ENCODE assay signal across 21 mouse cellular contexts in the genomic region with DNA sequence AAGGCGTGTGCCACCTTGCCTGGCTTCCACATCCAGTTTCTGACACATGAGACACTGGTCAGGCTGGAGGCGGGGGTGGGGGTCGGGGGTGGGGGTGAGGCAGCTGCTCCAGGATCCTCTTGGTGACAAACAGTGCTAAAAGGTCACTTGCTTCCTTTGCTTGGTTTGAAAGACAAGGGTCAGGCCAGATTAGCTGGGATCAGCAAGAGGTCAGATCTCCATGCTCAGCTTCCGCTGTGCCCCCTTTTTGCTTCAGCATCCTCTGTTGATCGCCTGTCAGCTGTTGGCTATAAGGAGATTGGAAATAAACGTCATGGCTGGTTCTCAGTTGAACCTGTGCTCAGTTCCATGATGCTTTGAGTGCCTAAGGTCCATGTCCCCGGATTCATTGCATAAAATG. TPM values are rescaled to one million over a fixed set of nuclear protein-coding genes. Genes with fewer than 3 reads are reported as not detected.
"Had no signal": no experiment of that assay in that cellular context is flagged by ENCODE, and none has a peak within 500 bp of the region (broad histone marks: within the 10 kb centered on the region; RNA-seq: fewer than 3 reads in every experiment).

No protein-coding gene starts in this region.

- H3K9me3 ChIP-seq: midbrain, embryonic 13.5 days; midbrain, embryonic 15.5 days; neural tube, embryonic 12.5 days had no signal

- H3K4me2 ChIP-seq: lung, embryonic 14.5 days; midbrain, embryonic 13.5 days; midbrain, embryonic 15.5 days; neural tube, embryonic 12.5 days had no signal

- ATAC-seq: midbrain, embryonic 13.5 days; midbrain, embryonic 15.5 days had no signal

- H3K4me3 ChIP-seq: megakaryocyte, embryonic 14.5 days; midbrain, embryonic 13.5 days; midbrain, embryonic 15.5 days; neural tube, embryonic 12.5 days had no signal

- DNase-seq: lung, adult 18-20 months; lung, embryonic 14.5 days; lung, postnatal 10 days; lung, postnatal 4 days; retina, postnatal 1 day; right cerebral cortex, adult 18-20 months; right cerebral cortex, postnatal 25 days; right cerebral cortex, postnatal 4 days; spleen, adult 18-20 months; thymus, adult 18-20 months; thymus, postnatal 14 days; thymus, postnatal 36 days had no signal

- H3K4me1 ChIP-seq: midbrain, embryonic 13.5 days; midbrain, embryonic 15.5 days; neural tube, embryonic 12.5 days had no signal

- H3K27ac ChIP-seq: liver, embryonic 14.5 days; midbrain, embryonic 13.5 days; midbrain, embryonic 15.5 days; neural tube, embryonic 12.5 days had no signal

- H3K9ac ChIP-seq: liver, embryonic 14.5 days; lung, embryonic 14.5 days; midbrain, embryonic 13.5 days; midbrain, embryonic 15.5 days; neural tube, embryonic 12.5 days had no signal

- H3K27me3 ChIP-seq: midbrain, embryonic 13.5 days; midbrain, embryonic 15.5 days; neural tube, embryonic 12.5 days had no signal

- H3K36me3 ChIP-seq: midbrain, embryonic 13.5 days; midbrain, embryonic 15.5 days; neural tube, embryonic 12.5 days had no signal

RNA-seq across cellular contexts. Expression of a gene that starts 49.8 kb away (rescaled TPM):
- total RNA-seq: midbrain, postnatal 0 days had no signal
- polyA plus RNA-seq: liver, embryonic 16.5 days; midbrain, embryonic 13.5 days; midbrain, embryonic 15.5 days; midbrain, postnatal 0 days; neural tube, embryonic 12.5 days; stomach, embryonic 14.5 days; stomach, embryonic 16.5 days had no signal
